Mouse (Mus musculus) adrenal gland, adult 8-10 months (tissue): ENCODE data around the gene Pla2g5. TPM values are rescaled to one million over a fixed set of nuclear protein-coding genes. Genes with fewer than 3 reads are reported as not detected.

ENCODE experiments used
- total RNA-seq, 4 experiments: library from RNA; stranded (reverse); gene quantifications; 2 replicates each; pipeline ENCODE4 v1.2.4; 2022

Gene Pla2g5
- total RNA-seq, 4 experiments from 2014 or later: 13.3 to 43.8 (median 24.8) TPM

Other genes with a start within 250 kb of the Pla2g5 start
- gene Vwa5b1, start 227.6 kb downstream of the Pla2g5 start, total RNA-seq: under 1 TPM in 1 of 4 experiments, not detected in 3; 0.06 TPM
- under 1 TPM in 3 of 4 experiments, not detected in 1; 0.52 to 0.81 (median 0.68) TPM for gene Pla2g2c, start 138.7 kb downstream of the Pla2g5 start, total RNA-seq
- gene Ubxn10, start 126.3 kb downstream of the Pla2g5 start, total RNA-seq: 1 to 10 TPM; 1.0 to 3.9 (median 2.3) TPM
- gene Pla2g2f, start 105.9 kb downstream of the Pla2g5 start, total RNA-seq: 10 to 100 TPM; 27.9 to 46.9 (median 39.1) TPM
- 1 to 10 TPM; 1.8 to 4.1 (median 2.8) TPM for gene Pla2g2d, start 87.7 kb downstream of the Pla2g5 start, total RNA-seq
- gene Gm13030, start 10.5 kb upstream of the Pla2g5 start, total RNA-seq: not detected
- gene Pla2g2e, start 14.5 kb upstream of the Pla2g5 start, total RNA-seq: 1 to 10 TPM in 2 of 4 experiments, under 1 TPM in 2; 0.46 to 2.9 (median 0.86) TPM
- gene Otud3, start 50.5 kb upstream of the Pla2g5 start, total RNA-seq: 10 to 100 TPM; 10.6 to 11.7 (median 11.3) TPM
- not detected for gene Rnf186, start 103.6 kb upstream of the Pla2g5 start, total RNA-seq
- 10 to 100 TPM; 19.1 to 23.0 (median 21.1) TPM for gene Tmco4, start 109.4 kb upstream of the Pla2g5 start, total RNA-seq
- under 1 TPM; 0.48 to 0.99 (median 0.84) TPM for gene Htr6, start 212.1 kb upstream of the Pla2g5 start, total RNA-seq
- gene Nbl1, start 229.5 kb upstream of the Pla2g5 start, total RNA-seq: 10 to 100 TPM; 55.4 to 73.9 (median 64.2) TPM